Mouse (Mus musculus) mouse embryonic stem cell (cell line): ENCODE data around the gene Pianp.

ENCODE experiments used
- in situ Hi-C, 2 experiments: fragments of 300-500 bp; cut with MboI; formaldehyde crosslinking; loops; 1 replicate in 1 of 2; 3 replicates in 1 of 2; pipeline ENCODE4 v1.14.3; 2019 to 2020; ENCODE audit warnings: low sequenced_read_pairs in 2 of 2, low pct_unique_long_range_greater_than_20kb in 1 of 2, mixed read lengths in 1 of 2; ENCODE audit not compliant: unreplicated experiment in 1 of 2

Gene Pianp

GRCm38 (mm10) chr6:124996551-124997501 lies at the start of gene Pianp:
Gene Pianp (plus strand): TSS chr6:124996694.
- in situ Hi-C loops, result no loop called here

- in situ Hi-C loops, result no loop called here
Observed at GRCm38 (mm10) chr6:124953991-124954715, 42.3 kb upstream of the Pianp start.

GRCm38 (mm10) chr6:124955212-124955611 lies 41.3 kb upstream of the Pianp start:
- in situ Hi-C loops, result no loop called here

- in situ Hi-C loops, result no loop called here
Observed at GRCm38 (mm10) chr6:124958127-124958526, 38.4 kb upstream of the Pianp start.

- in situ Hi-C loops, result no loop called here
Observed at GRCm38 (mm10) chr6:124959960-124960359, 36.5 kb upstream of the Pianp start.

- in situ Hi-C loops, result no loop called here
Observed at GRCm38 (mm10) chr6:124961021-124961420, 35.5 kb upstream of the Pianp start.

- in situ Hi-C loops, result no loop called here
Observed at GRCm38 (mm10) chr6:124964638-124965037, 31.9 kb upstream of the Pianp start.

- in situ Hi-C loops, result no loop called here
Observed at GRCm38 (mm10) chr6:124965088-124965719, 31.3 kb upstream of the Pianp start, which contains the start of gene Cops7a. Gene Cops7a (minus strand): TSS chr6:124965538.

- in situ Hi-C loops, result no loop called here
Observed at GRCm38 (mm10) chr6:124965747-124966146, 30.7 kb upstream of the Pianp start.

- in situ Hi-C loops, result no loop called here
Observed at GRCm38 (mm10) chr6:124966466-124967118, 29.9 kb upstream of the Pianp start.

- in situ Hi-C loops, result no loop called here
Observed at GRCm38 (mm10) chr6:124967766-124968165, 28.7 kb upstream of the Pianp start.

GRCm38 (mm10) chr6:124992241-124992640 lies 4.3 kb upstream of the Pianp start:
- in situ Hi-C loops, result no loop called here

GRCm38 (mm10) chr6:124993365-124993764 lies 3.1 kb upstream of the Pianp start:
- in situ Hi-C loops, result no loop called here

GRCm38 (mm10) chr6:124993876-124994275 lies 2.6 kb upstream of the Pianp start:
- in situ Hi-C loops, result no loop called here

GRCm38 (mm10) chr6:124995246-124995645 lies 1.2 kb upstream of the Pianp start:
- in situ Hi-C loops, result no loop called here

- in situ Hi-C loops, result no loop called here
Observed at GRCm38 (mm10) chr6:124995831-124996403, 577 bp upstream of the Pianp start.

- in situ Hi-C loops, result no loop called here
Observed at GRCm38 (mm10) chr6:124998066-124998465, 1.6 kb downstream of the Pianp start.

GRCm38 (mm10) chr6:124999091-124999490 lies 2.6 kb downstream of the Pianp start:
- in situ Hi-C loops, result no loop called here
